ENCODE assay signal across 12 mouse cellular contexts in the genomic region with DNA sequence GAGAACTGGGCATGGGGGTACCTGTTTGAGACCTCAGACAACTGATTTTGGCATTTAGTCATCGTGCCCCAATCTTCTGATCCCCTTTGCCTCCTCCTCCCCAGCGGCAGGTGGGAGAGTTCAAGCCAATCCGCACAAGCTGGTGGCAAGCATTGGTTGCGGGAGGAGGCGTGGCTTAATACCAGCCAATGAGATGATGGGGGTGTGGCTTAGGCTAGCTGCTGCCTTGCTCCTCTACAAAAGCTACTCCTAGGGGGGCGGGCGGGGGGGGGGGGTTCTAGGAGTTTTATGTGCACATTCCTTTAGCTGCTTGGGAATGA. TPM values are rescaled to one million over a fixed set of nuclear protein-coding genes. Genes with fewer than 3 reads are reported as not detected.
DNase-seq lines count a peak whose midpoint lies in the region; ATAC-seq and TF ChIP-seq lines count a peak whose summit lies in the region.
"Had no signal": no experiment of that assay in that cellular context is flagged by ENCODE, and none has a peak within 500 bp of the region (broad histone marks: within the 10 kb centered on the region; RNA-seq: fewer than 3 reads in every experiment).

No protein-coding gene starts in this region.

- no peak overlapping the region for H3K9ac ChIP-seq in stomach, postnatal 0 days (ENCODE audit: low read length)
- H3K9ac ChIP-seq: embryonic facial prominence, embryonic 12.5 days; limb, embryonic 12.5 days had no signal

- TF ChIP-seq POLR2A in testis, adult 2 months (IDR thresholded peaks at IDR 0.05; ENCODE audit: control insufficient read depth, low read depth, low read length) = no peak; the same call in 1 of the 2 replicates
- no peak for TF ChIP-seq POLR2A in cerebellum, adult 2 months (IDR thresholded peaks at IDR 0.05; ENCODE audit: borderline replicate concordance, insufficient read depth, low read length)

- no peak overlapping the region for H3K4me2 ChIP-seq in stomach, postnatal 0 days (replicated peaks; ENCODE audit: low read depth)
- H3K4me2 ChIP-seq: embryonic facial prominence, embryonic 12.5 days; limb, embryonic 12.5 days had no signal

- no peak for DNase-seq in testis, postnatal 10 days (ENCODE audit: low spot score)
- peak; percentile 52 for DNase-seq in induced T-regulatory cell, adult 2 months (ENCODE audit: low read depth)
- peak; percentile 88 for DNase-seq in stomach, postnatal 0 days (ENCODE audit: low spot score)
- no peak for DNase-seq in cerebellum, postnatal 10 days
- DNase-seq in cerebellum, adult 2 months = no peak
- DNase-seq: adrenal gland, postnatal 36 days; heart, adult 18-20 months; heart, postnatal 10 days had no signal

- peak overlapping the region; percentile 53; the same call in 1 of the 2 replicates for H3K4me3 ChIP-seq in testis, adult 2 months (ENCODE audit: control insufficient read depth, low read depth, low read length)
- H3K4me3 ChIP-seq in stomach, postnatal 0 days (ENCODE audit: low read depth, low read length) = no peak overlapping the region
- H3K4me3 ChIP-seq in cerebellum, adult 2 months (replicated peaks; ENCODE audit: insufficient read depth, low read depth, low read length) = no peak overlapping the region
- H3K4me3 ChIP-seq: embryonic facial prominence, embryonic 12.5 days; limb, embryonic 12.5 days had no signal

- ATAC-seq in stomach, postnatal 0 days (ENCODE audit: low FRiP score, low TSS enrichment) = peak; percentile 87
- ATAC-seq in megakaryocyte-erythroid progenitor cell, adult 5-6 weeks (replicated peaks; ENCODE audit: low FRiP score, low TSS enrichment, poor library complexity, severe bottlenecking) = no peak

- H3K4me1 ChIP-seq in testis, adult 2 months (ENCODE audit: control insufficient read depth, insufficient read depth, low read length) = peaks cover 17% of the 10 kb centered on the region
- H3K4me1 ChIP-seq in stomach, postnatal 0 days (replicated peaks; ENCODE audit: control insufficient read depth, insufficient read depth) = no peaks in the 10 kb centered on the region
- H3K4me1 ChIP-seq in cerebellum, adult 2 months (ENCODE audit: control insufficient read depth, insufficient read depth, low read length) = no peaks in the 10 kb centered on the region
- H3K4me1 ChIP-seq: embryonic facial prominence, embryonic 12.5 days; limb, embryonic 12.5 days had no signal

- no peaks in the 10 kb centered on the region for H3K36me3 ChIP-seq in testis, adult 2 months (ENCODE audit: control insufficient read depth, insufficient read depth, low read length)
- H3K36me3 ChIP-seq in stomach, postnatal 0 days (ENCODE audit: control insufficient read depth, insufficient read depth, low read length) = no peaks in the 10 kb centered on the region
- H3K36me3 ChIP-seq: embryonic facial prominence, embryonic 12.5 days; limb, embryonic 12.5 days had no signal

- WGBS in stomach, postnatal 0 days = 72% methylated on average over 7 of the region's 7 CpGs
- 89% methylated on average over 7 of the region's 7 CpGs for WGBS in cerebellum, adult 2 months

- H3K9me3 ChIP-seq in stomach, postnatal 0 days (ENCODE audit: control insufficient read depth, low read length) = no peaks in the 10 kb centered on the region
- H3K9me3 ChIP-seq: embryonic facial prominence, embryonic 12.5 days; limb, embryonic 12.5 days had no signal

- no peaks in the 10 kb centered on the region for H3K27me3 ChIP-seq in testis, adult 2 months (ENCODE audit: control insufficient read depth, insufficient read depth, low read length)
- H3K27me3 ChIP-seq in stomach, postnatal 0 days (ENCODE audit: control insufficient read depth, insufficient read depth, low read length) = no peaks in the 10 kb centered on the region
- H3K27me3 ChIP-seq in cerebellum, adult 2 months (ENCODE audit: control insufficient read depth, insufficient read depth, low read length) = no peaks in the 10 kb centered on the region
- H3K27me3 ChIP-seq: embryonic facial prominence, embryonic 12.5 days; limb, embryonic 12.5 days had no signal

- H3K27ac ChIP-seq in testis, adult 2 months (ENCODE audit: control insufficient read depth, insufficient read depth, low read depth, low read length) = no peak overlapping the region
- no peak overlapping the region for H3K27ac ChIP-seq in stomach, postnatal 0 days (replicated peaks)
- H3K27ac ChIP-seq in cerebellum, adult 2 months (ENCODE audit: insufficient read depth, low read length) = no peak overlapping the region
- H3K27ac ChIP-seq: embryonic facial prominence, embryonic 12.5 days; limb, embryonic 12.5 days had no signal

- no peak for TF ChIP-seq CTCF in testis, adult 2 months (IDR thresholded peaks at IDR 0.05; ENCODE audit: control insufficient read depth, insufficient read depth, insufficient replicate concordance, low read depth, low read length)
- TF ChIP-seq CTCF in stomach, postnatal 0 days (IDR thresholded peaks at IDR 0.05; ENCODE audit: low read depth) = no peak
- no peak for TF ChIP-seq CTCF in cerebellum, adult 2 months (IDR thresholded peaks at IDR 0.05; ENCODE audit: borderline replicate concordance, insufficient read depth, low read depth, low read length)

- TF ChIP-seq EP300 in stomach, postnatal 0 days (optimal IDR thresholded peaks at IDR 0.05) = no peak

RNA-seq across cellular contexts. Expression of a gene that starts 11.1 kb away (rescaled TPM):
- polyA plus RNA-seq in testis, adult 2 months (2012; rRNA removed) = 0.56 and 0.65 TPM in 2 replicates
- 5.1 and 5.4 TPM in 2 replicates for polyA plus RNA-seq in stomach, postnatal 0 days (2015; fragmentation: Nextera tagmentation; extraction: Ambion mirVana)
- polyA plus RNA-seq in cerebellum, adult 2 months (2012; rRNA removed) = 0.82 and 0.98 TPM in 2 replicates
- 1.5 and 7.1 TPM in 2 replicates for total RNA-seq in megakaryocyte-erythroid progenitor cell, adult 5-6 weeks (2014; fragmentation: Nextera tagmentation)
- 0.99 and 2.4 TPM in 2 replicates for total RNA-seq in megakaryocyte-erythroid progenitor cell, adult 5-6 weeks (2017)

Comparison
In these comparisons a context has a peak if more than half of its experiments do, and no peak if none do; other contexts are left out.
1. DNase-seq: peak in induced T-regulatory cell, adult 2 months (single experiment) and stomach, postnatal 0 days (single experiment); none in testis, postnatal 10 days (single experiment), cerebellum, postnatal 10 days (0 of 2) and cerebellum, adult 2 months (0 of 2).